Mouse (Mus musculus): ENCODE results near the gene Cmip. TPM values are rescaled to one million over a fixed set of nuclear protein-coding genes. Genes with fewer than 3 reads are reported as not detected.

Gene Cmip
- total RNA-seq, 2 experiments from 2014 or later, result 8.3 to 11.4 TPM

- no peak for TF ChIP-seq CTCF (IDR thresholded peaks at IDR 0.05)
- Histone ChIP-seq H3K27ac (no peak overlapping the region), H3K4me3 (no peak overlapping the region)
- DNase-seq, result no peak
- intact Hi-C loops (cut with DNase I), result no loop called here
Measured at GRCm38 (mm10) chr8:117322715-117323310, 65.9 kb downstream of the Cmip start.

GRCm38 (mm10) chr8:117324821-117325220, 68.0 kb downstream of the Cmip start:
- TF ChIP-seq CTCF (IDR thresholded peaks at IDR 0.05), result no peak
- peak; percentile 42 for DNase-seq
- intact Hi-C loops (cut with DNase I), result no loop called here
- Histone ChIP-seq H3K27ac (no peak overlapping the region), H3K4me3 (no peak overlapping the region)

GRCm38 (mm10) chr8:117326735-117327134, 69.9 kb downstream of the Cmip start:
- TF ChIP-seq CTCF (IDR thresholded peaks at IDR 0.05), result no peak

GRCm38 (mm10) chr8:117327385-117327837, 70.5 kb downstream of the Cmip start:
- Histone ChIP-seq H3K27ac (no peak overlapping the region; the same call in 1 of the 2 replicates), H3K4me3 (no peak overlapping the region)
- intact Hi-C loops (cut with DNase I), result no loop called here
- no peak for DNase-seq
- TF ChIP-seq CTCF (IDR thresholded peaks at IDR 0.05), result no peak

More at GRCm38 (mm10) chr8:117326735-117327134, 69.9 kb downstream of the Cmip start:
- no peak overlapping the region for H3K27ac ChIP-seq
- no peak overlapping the region for H3K4me3 ChIP-seq
- intact Hi-C loops (cut with DNase I), result no loop called here
- DNase-seq, result no peak

GRCm38 (mm10) chr8:117328758-117329157, 71.9 kb downstream of the Cmip start:
- H3K27ac ChIP-seq, result no peak overlapping the region
- TF ChIP-seq CTCF (IDR thresholded peaks at IDR 0.05), result no peak
- H3K4me3 ChIP-seq, result no peak overlapping the region
- intact Hi-C loops (cut with DNase I), result no loop called here
- no peak for DNase-seq

- H3K27ac ChIP-seq, result no peak overlapping the region
- intact Hi-C loops (cut with DNase I), result no loop called here
- DNase-seq, result no peak
- TF ChIP-seq CTCF (IDR thresholded peaks at IDR 0.05), result no peak
- H3K4me3 ChIP-seq, result no peak overlapping the region
Measured at GRCm38 (mm10) chr8:117329167-117329566, 72.3 kb downstream of the Cmip start.

GRCm38 (mm10) chr8:117329903-117330302, 73.0 kb downstream of the Cmip start:
- Histone ChIP-seq H3K4me3 (no peak overlapping the region), H3K27ac (no peak overlapping the region)
- intact Hi-C loops (cut with DNase I), result no loop called here
- no peak for DNase-seq
- no peak for TF ChIP-seq CTCF (IDR thresholded peaks at IDR 0.05)

- TF ChIP-seq CTCF (IDR thresholded peaks at IDR 0.05), result no peak
- DNase-seq, result no peak
- H3K4me3 ChIP-seq, result no peak overlapping the region
- intact Hi-C loops (cut with DNase I), result no loop called here
- no peak overlapping the region for H3K27ac ChIP-seq
Measured at GRCm38 (mm10) chr8:117332229-117333010, 75.6 kb downstream of the Cmip start.

- no peak for DNase-seq
- no peak for TF ChIP-seq CTCF (IDR thresholded peaks at IDR 0.05)
- Histone ChIP-seq H3K4me3 (no peak overlapping the region), H3K27ac (peak overlapping the region; percentile 16; the same call in 1 of the 2 replicates)
- intact Hi-C loops (cut with DNase I), result no loop called here
Measured at GRCm38 (mm10) chr8:117333619-117334018, 76.8 kb downstream of the Cmip start.

GRCm38 (mm10) chr8:117334058-117334747, 77.3 kb downstream of the Cmip start:
- intact Hi-C loops (cut with DNase I), result no loop called here
- H3K27ac ChIP-seq, result peak overlapping the region; percentile 49
- DNase-seq, result no peak
- no peak overlapping the region for H3K4me3 ChIP-seq
- no peak for TF ChIP-seq CTCF (IDR thresholded peaks at IDR 0.05)

GRCm38 (mm10) chr8:117334748-117335393, 78.0 kb downstream of the Cmip start:
- Histone ChIP-seq H3K4me3 (no peak overlapping the region; the same call in 1 of the 2 replicates), H3K27ac (peak overlapping the region; percentile 49)
- TF ChIP-seq CTCF (IDR thresholded peaks at IDR 0.05), result no peak
- no peak for DNase-seq
- intact Hi-C loops (cut with DNase I), result no loop called here

GRCm38 (mm10) chr8:117335423-117335822, 78.6 kb downstream of the Cmip start:
- TF ChIP-seq CTCF (IDR thresholded peaks at IDR 0.05), result no peak
- H3K4me3 ChIP-seq, result no peak overlapping the region; the same call in 1 of the 2 replicates
- peak; percentile 65 for DNase-seq
- intact Hi-C loops (cut with DNase I), result no loop called here
- H3K27ac ChIP-seq, result peak overlapping the region; percentile 35; the same call in 1 of the 2 replicates
